Mouse (Mus musculus) limb, embryonic 12.5 days (tissue): ENCODE results near the gene Fopnl. TPM values are rescaled to one million over a fixed set of nuclear protein-coding genes. Genes with fewer than 3 reads are reported as not detected.

Experiments used
- ATAC-seq: fragments of 200-750 bp; cut with Nextera tagmentation; 2 replicates; pipeline ENCODE4 v1.8.0; 2017; ENCODE audit warnings: low read depth, moderate TSS enrichment; ENCODE audit not compliant: insufficient number of reproducible peaks, insufficient read depth, low FRiP score, low TSS enrichment
- H3K27ac ChIP-seq: fragments of 300-500 bp; sonication (generic); 2 replicates; pipeline ENCODE4 v1.5.1; 2016; ENCODE audit warnings: mild to moderate bottlenecking, moderate library complexity
- H3K27me3 ChIP-seq: fragments of 300-500 bp; sonication (generic); 2 replicates; pipeline ENCODE4 v1.6.1; 2016; ENCODE audit warnings: mild to moderate bottlenecking, moderate library complexity
- H3K36me3 ChIP-seq: fragments of 300-500 bp; sonication (generic); 2 replicates; pipeline ENCODE4 v1.6.1; 2016; ENCODE audit warnings: mild to moderate bottlenecking, moderate library complexity
- H3K4me1 ChIP-seq: fragments of 300-500 bp; sonication (generic); replicated peaks from 2 replicates; pipeline ENCODE4 v1.6.1; 2016
- H3K4me2 ChIP-seq: fragments of 300-500 bp; sonication (generic); 2 replicates; pipeline ENCODE4 v1.6.1; 2016; ENCODE audit warnings: mild to moderate bottlenecking, moderate library complexity
- H3K4me3 ChIP-seq: fragments of 300-500 bp; sonication (generic); replicated peaks from 2 replicates; pipeline ENCODE4 v1.5.1; 2016; ENCODE audit warnings: mild to moderate bottlenecking
- H3K9ac ChIP-seq: fragments of 300-500 bp; sonication (generic); replicated peaks from 2 replicates; pipeline ENCODE4 v1.6.1; 2016; ENCODE audit warnings: mild to moderate bottlenecking, moderate library complexity
- H3K9me3 ChIP-seq: fragments of 300-500 bp; sonication (generic); 2 replicates; pipeline ENCODE4 v1.6.1; 2016; ENCODE audit warnings: mild to moderate bottlenecking, moderate library complexity
- WGBS: fragments of 180-500 bp; shearing (Covaris S2); methylation state at CpG from one replicate; pipeline ENCODE4 v1.1.7; 2016; 5-methylcytosine and 5-hydroxymethylcytosine counted together
- polyA plus RNA-seq: library from polyadenylated mRNA; unstranded; fragments of >200 nt; fragmentation: Nextera tagmentation; extraction: Ambion mirVana; gene quantifications from 2 replicates; pipeline ENCODE4 v1.2.1, GENCODE M21; 2016

The Fopnl gene
- polyA plus RNA-seq, 1 experiment from 2014 or later = 171 TPM

- ATAC-seq = no peak
- Histone ChIP-seq H3K27ac (no peak overlapping the region), H3K4me1 (no peaks in the 10 kb centered on the region), H3K36me3 (peaks cover 89% of the 10 kb centered on the region), H3K27me3 (no peaks in the 10 kb centered on the region), H3K4me3 (no peak overlapping the region), H3K9ac (no peak overlapping the region), H3K4me2 (no peak overlapping the region), H3K9me3 (no peaks in the 10 kb centered on the region)
- WGBS = 84% methylated on average over 1 of the region's 1 CpGs
Observed at GRCm38 (mm10) chr16:14306451-14306850, 10.8 kb downstream of the Fopnl start.

GRCm38 (mm10) chr16:14304791-14305190 lies 12.4 kb downstream of the Fopnl start:
- WGBS = 88% methylated on average over 3 of the region's 3 CpGs
- Histone ChIP-seq H3K4me3 (no peak overlapping the region), H3K4me2 (no peak overlapping the region), H3K27me3 (no peaks in the 10 kb centered on the region), H3K36me3 (peaks cover 91% of the 10 kb centered on the region), H3K4me1 (no peaks in the 10 kb centered on the region), H3K27ac (no peak overlapping the region), H3K9ac (no peak overlapping the region), H3K9me3 (no peaks in the 10 kb centered on the region)
- ATAC-seq = no peak

GRCm38 (mm10) chr16:14303676-14304075 lies 13.5 kb downstream of the Fopnl start:
- 87% methylated on average over 7 of the region's 7 CpGs for WGBS

GRCm38 (mm10) chr16:14303148-14303547 lies 14.1 kb downstream of the Fopnl start:
- Histone ChIP-seq H3K4me3 (no peak overlapping the region), H3K36me3 (peaks cover 91% of the 10 kb centered on the region), H3K27me3 (no peaks in the 10 kb centered on the region), H3K4me1 (no peaks in the 10 kb centered on the region), H3K27ac (no peak overlapping the region), H3K9me3 (no peaks in the 10 kb centered on the region), H3K4me2 (no peak overlapping the region), H3K9ac (no peak overlapping the region)
- no peak for ATAC-seq
- 92% methylated on average over 2 of the region's 2 CpGs for WGBS

More at GRCm38 (mm10) chr16:14303676-14304075, 13.5 kb downstream of the Fopnl start:
- Histone ChIP-seq H3K9ac (no peak overlapping the region), H3K9me3 (no peaks in the 10 kb centered on the region), H3K36me3 (peaks cover 92% of the 10 kb centered on the region), H3K4me3 (no peak overlapping the region), H3K27me3 (no peaks in the 10 kb centered on the region), H3K4me1 (no peaks in the 10 kb centered on the region), H3K27ac (no peak overlapping the region), H3K4me2 (no peak overlapping the region)
- ATAC-seq = no peak

- 91% methylated on average over 4 of the region's 4 CpGs for WGBS
- peaks cover 62% of the 10 kb centered on the region for H3K36me3 ChIP-seq
Observed at GRCm38 (mm10) chr16:14298461-14298860, 18.7 kb downstream of the Fopnl start.

GRCm38 (mm10) chr16:14297746-14298145 lies 19.5 kb downstream of the Fopnl start:
- Histone ChIP-seq H3K27me3 (peaks cover 9% of the 10 kb centered on the region; the same call in 1 of the 2 replicates), H3K9ac (no peak overlapping the region), H3K9me3 (no peaks in the 10 kb centered on the region), H3K36me3 (peaks cover 54% of the 10 kb centered on the region), H3K4me1 (peaks cover 2% of the 10 kb centered on the region; the same call in 1 of the 2 replicates), H3K4me2 (no peak overlapping the region), H3K27ac (no peak overlapping the region), H3K4me3 (no peak overlapping the region)
- 91% methylated on average over 4 of the region's 4 CpGs for WGBS
- ATAC-seq = no peak

More at GRCm38 (mm10) chr16:14298461-14298860, 18.7 kb downstream of the Fopnl start:
- Histone ChIP-seq H3K27ac (no peak overlapping the region), H3K9me3 (no peaks in the 10 kb centered on the region), H3K9ac (no peak overlapping the region), H3K4me1 (no peaks in the 10 kb centered on the region), H3K4me2 (no peak overlapping the region), H3K27me3 (0 out of 2 replicates have a peak, but pooled peaks cover 3% of the 10 kb centered on the region), H3K4me3 (no peak overlapping the region)
- no peak for ATAC-seq

- peaks cover 49% of the 10 kb centered on the region for H3K36me3 ChIP-seq
- no peak for ATAC-seq
Observed at GRCm38 (mm10) chr16:14297137-14297536, 20.1 kb downstream of the Fopnl start.

GRCm38 (mm10) chr16:14296544-14297124 lies 20.6 kb downstream of the Fopnl start:
- WGBS = 79% methylated on average over 2 of the region's 2 CpGs
- Histone ChIP-seq H3K27ac (no peak overlapping the region), H3K9me3 (no peaks in the 10 kb centered on the region), H3K4me1 (peaks cover 11% of the 10 kb centered on the region), H3K27me3 (peaks cover 20% of the 10 kb centered on the region), H3K4me3 (no peak overlapping the region), H3K9ac (no peak overlapping the region), H3K4me2 (no peak overlapping the region), H3K36me3 (peaks cover 44% of the 10 kb centered on the region)
- no peak for ATAC-seq

More at GRCm38 (mm10) chr16:14297137-14297536, 20.1 kb downstream of the Fopnl start:
- H3K4me1 ChIP-seq = peaks cover 8% of the 10 kb centered on the region
- no peak overlapping the region for H3K4me2 ChIP-seq
- WGBS = 78% methylated on average over 3 of the region's 3 CpGs
- H3K27ac ChIP-seq = no peak overlapping the region
- H3K9me3 ChIP-seq = no peaks in the 10 kb centered on the region
- H3K9ac ChIP-seq = no peak overlapping the region
- no peak overlapping the region for H3K4me3 ChIP-seq
- peaks cover 15% of the 10 kb centered on the region for H3K27me3 ChIP-seq

GRCm38 (mm10) chr16:14295291-14295690 lies 21.9 kb downstream of the Fopnl start:
- peaks cover 30% of the 10 kb centered on the region for H3K36me3 ChIP-seq
- H3K9ac ChIP-seq = no peak overlapping the region
- no peak overlapping the region for H3K27ac ChIP-seq
- ATAC-seq = no peak
- H3K4me3 ChIP-seq = no peak overlapping the region
- 80% methylated on average over 2 of the region's 2 CpGs for WGBS
- peaks cover 16% of the 10 kb centered on the region for H3K4me1 ChIP-seq
- no peaks in the 10 kb centered on the region for H3K9me3 ChIP-seq
- peaks cover 34% of the 10 kb centered on the region for H3K27me3 ChIP-seq
- H3K4me2 ChIP-seq = no peak overlapping the region

GRCm38 (mm10) chr16:14292205-14293199 lies 24.7 kb downstream of the Fopnl start:
- peaks cover 4% of the 10 kb centered on the region; the same call in 1 of the 2 replicates for H3K36me3 ChIP-seq
- H3K27ac ChIP-seq = no peak overlapping the region
- peak overlapping the region; percentile 24; the same call in 1 of the 2 replicates for H3K9ac ChIP-seq
- H3K4me3 ChIP-seq = peak overlapping the region; percentile 32
- peaks cover 37% of the 10 kb centered on the region for H3K27me3 ChIP-seq
- whole genome bisulfite sequencing = 10% methylated on average over 31 of the region's 31 CpGs
- H3K4me1 ChIP-seq = peaks cover 16% of the 10 kb centered on the region
- peak overlapping the region; percentile 57 for H3K4me2 ChIP-seq
- no peaks in the 10 kb centered on the region for H3K9me3 ChIP-seq
- ATAC-seq = peak; percentile 34

GRCm38 (mm10) chr16:14291223-14291622 lies 26.0 kb downstream of the Fopnl start, which contains the start of gene Myh11:
TSS of gene Myh11 (minus strand) at chr16:14291372.
- Histone ChIP-seq H3K36me3 (no peaks in the 10 kb centered on the region), H3K27me3 (peaks cover 37% of the 10 kb centered on the region), H3K9ac (peak within 1 kb of the TSS; percentile 24; the same call in 1 of the 2 replicates), H3K4me1 (peaks cover 16% of the 10 kb centered on the region), H3K9me3 (no peaks in the 10 kb centered on the region), H3K27ac (no peak within 1 kb of the TSS), H3K4me2 (peak within 1 kb of the TSS; percentile 57), H3K4me3 (peak within 1 kb of the TSS; percentile 32)
- ATAC-seq = peak; percentile 37; the same call in 1 of the 2 replicates
- WGBS = 8% methylated on average over 16 of the region's 16 CpGs
